Mouse (Mus musculus) thymus, postnatal 0 days (tissue): ENCODE data around the gene Ralgapa1. TPM values are rescaled to one million over a fixed set of nuclear protein-coding genes. Genes with fewer than 3 reads are reported as not detected.
"Not testable (repeated sequence)": the region's sequence is repeated elsewhere in the genome, so short reads cannot be mapped to it uniquely, and the experiment has no call there.

Experiments
- DNase-seq: peaks from one replicate; pipeline ENCODE4 v3.0.0-alpha.2; 2015; ENCODE audit warnings: low spot score
- polyA plus RNA-seq: library from polyadenylated mRNA; unstranded; fragments of >200 nt; fragmentation: Nextera tagmentation; extraction: Ambion mirVana; gene quantifications from 2 replicates; pipeline ENCODE4 v1.2.1, GENCODE M21; 2015

Ralgapa1 gene
- polyA plus RNA-seq, 1 experiment from 2014 or later, result 15.7 TPM

GRCm38 (mm10) chr12:55801131-55801530, 19.8 kb downstream of the Ralgapa1 start:
- DNase-seq, result no peak

- no peak for DNase-seq
Measured at GRCm38 (mm10) chr12:55800144-55800543, 20.8 kb downstream of the Ralgapa1 start.

DNA sequence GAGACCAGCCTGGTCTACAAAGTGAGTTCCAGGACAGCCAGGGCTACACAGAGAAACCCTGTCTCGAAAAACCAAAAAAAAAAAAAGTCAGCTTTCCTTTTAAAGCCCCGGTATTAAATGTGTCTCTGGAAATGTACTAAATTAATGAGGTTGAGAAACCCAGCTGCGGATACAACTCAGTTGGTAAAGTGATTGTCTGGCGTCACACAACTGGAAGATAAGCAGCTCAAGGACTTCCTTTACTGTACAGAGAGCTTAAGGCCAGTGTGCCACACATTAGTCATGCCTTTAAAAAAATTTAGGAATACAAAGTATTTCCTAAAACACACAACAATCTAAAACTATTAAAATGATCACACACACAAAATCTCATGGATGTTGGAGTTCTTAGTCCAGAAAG, 22.2 kb downstream of the Ralgapa1 start:
- DNase-seq, result no peak

DNA sequence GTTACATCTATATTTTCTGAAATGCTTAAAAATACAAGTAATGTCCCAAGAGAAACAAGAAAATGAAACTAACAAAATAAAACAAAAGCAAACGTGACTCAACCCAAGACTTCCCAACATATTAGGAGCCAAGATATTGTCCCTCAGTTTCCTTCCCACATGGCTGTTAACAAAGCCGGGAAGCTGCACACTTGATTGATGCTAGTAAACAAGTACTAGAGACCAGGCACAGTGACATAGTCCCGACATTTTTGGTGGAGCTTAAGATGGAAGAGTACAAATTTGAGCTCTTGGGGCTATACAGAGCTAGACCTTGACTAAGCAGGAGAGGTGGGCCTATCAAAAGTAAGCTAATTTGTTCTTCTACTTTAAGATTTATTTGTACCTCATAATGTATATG, 23.9 kb downstream of the Ralgapa1 start:
- no peak for DNase-seq

DNA sequence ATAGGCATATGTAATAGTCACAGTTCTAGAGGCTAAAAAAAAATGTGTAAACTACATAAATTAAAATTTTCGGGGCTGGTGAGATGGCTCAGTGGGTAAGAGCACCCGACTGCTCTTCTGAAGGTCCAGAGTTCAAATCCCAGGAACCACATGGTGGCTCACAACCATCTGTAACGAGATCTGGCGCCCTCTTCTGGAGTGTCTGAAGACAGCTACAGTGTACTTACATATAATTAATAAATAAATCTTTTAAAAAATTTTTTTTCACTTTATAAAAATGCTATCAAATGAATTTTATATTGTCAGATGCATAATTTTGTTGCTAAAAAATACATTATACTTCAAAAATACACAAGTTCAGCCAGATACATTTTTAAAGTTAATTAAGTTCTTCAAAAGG, 26.5 kb downstream of the Ralgapa1 start:
- DNase-seq, result not testable (repeated sequence)

DNA sequence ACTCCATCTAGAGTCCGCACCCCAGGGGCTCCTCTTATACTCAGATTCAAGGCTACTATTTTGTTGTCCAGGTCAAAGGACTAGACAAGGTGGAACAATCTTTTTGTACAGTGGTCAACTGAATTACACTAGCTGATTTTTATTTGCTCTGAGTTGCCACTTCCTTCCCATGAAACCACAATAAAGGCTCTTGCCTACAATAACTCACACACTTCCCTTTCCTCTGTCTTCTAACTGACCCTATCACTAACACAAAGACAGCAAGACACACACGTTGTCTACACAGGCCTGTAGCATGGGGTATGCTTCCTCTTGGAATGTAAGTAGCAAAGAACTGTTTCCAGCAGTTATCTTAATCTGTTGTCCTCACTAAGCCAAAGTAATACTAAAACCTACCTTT, 35.7 kb downstream of the Ralgapa1 start:
- DNase-seq, result no peak

- DNase-seq, result no peak
Measured at GRCm38 (mm10) chr12:55782662-55783061, 38.3 kb downstream of the Ralgapa1 start.

- peak; percentile 27 for DNase-seq
Measured at GRCm38 (mm10) chr12:55778301-55778700, 42.7 kb downstream of the Ralgapa1 start.

DNA sequence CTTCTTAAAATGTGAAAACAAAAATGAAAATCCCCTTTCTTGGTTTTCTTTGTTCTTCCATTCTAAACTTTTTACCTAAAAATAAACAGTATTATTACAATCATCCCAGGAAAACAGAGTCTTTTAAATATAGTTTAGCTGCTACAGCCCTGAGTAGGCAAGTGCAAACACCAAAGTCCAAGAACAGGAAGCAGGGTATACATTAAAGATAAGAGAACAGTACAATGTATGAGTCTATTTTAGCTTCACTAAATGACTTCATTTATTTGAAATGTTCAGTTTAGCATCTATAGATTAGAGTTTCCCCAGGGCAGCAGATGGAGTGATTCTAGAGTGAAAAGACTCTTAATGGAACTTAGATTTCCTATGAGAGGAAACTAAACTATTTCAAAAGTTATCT, 43.6 kb downstream of the Ralgapa1 start:
- DNase-seq, result no peak

DNA sequence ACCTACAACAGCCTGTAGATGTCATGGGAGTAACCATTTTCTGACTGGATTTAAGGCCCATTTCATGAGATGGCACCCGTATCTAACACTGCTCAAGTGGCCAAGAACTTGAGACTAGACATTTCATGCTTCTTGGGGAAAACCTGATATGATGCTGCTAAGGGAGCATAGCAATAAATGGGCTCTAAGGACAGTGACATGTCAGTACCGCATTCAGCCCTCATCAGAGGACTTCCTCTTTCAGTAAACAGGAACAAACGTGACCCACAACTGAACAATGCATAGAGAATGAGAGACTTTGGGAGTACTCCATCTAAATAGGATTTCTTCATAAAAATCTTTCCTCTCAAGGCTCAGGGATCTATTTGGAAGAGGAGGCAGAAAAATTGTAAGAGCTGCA, 46.7 kb downstream of the Ralgapa1 start:
- DNase-seq, result no peak

DNA sequence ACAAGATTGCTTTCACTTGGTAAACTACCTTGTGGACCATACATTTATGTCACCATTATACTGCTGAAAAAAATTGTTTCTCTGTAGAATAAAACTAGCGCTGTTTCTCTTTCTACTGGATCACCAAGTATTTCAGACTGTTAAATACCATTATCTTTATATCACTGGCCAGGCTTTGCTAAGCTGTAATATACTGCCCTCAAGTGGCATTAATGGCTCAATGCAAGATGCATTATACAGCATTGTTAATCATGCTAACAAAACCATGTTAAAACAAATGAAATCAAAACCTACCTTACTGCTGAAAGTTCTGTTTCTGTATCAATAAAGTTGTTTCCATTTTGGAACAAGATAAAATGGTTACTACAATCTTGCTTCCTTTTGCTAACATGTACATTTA, 100.6 kb downstream of the Ralgapa1 start:
- DNase-seq, result peak; percentile 15

DNA sequence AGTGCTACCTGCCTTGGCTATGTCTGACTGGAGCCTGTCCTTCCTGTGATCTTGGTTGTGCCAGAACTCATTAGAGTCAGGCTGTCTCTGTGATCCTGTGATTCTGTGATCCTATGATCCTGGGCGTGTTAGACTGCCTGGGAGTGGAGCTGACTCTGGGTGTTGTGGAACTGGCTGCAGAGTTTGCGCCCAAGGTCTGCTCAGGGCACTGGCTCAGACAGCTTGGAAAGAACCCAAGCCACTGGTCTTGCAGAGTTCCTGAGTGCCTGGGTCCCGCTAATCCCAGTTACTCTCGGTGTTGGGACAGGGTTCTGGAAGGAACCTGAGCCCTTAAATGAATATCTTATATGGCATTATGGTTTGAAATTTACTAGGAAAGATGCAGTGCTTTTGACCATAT, 115.1 kb downstream of the Ralgapa1 start:
- DNase-seq, result no peak

DNA sequence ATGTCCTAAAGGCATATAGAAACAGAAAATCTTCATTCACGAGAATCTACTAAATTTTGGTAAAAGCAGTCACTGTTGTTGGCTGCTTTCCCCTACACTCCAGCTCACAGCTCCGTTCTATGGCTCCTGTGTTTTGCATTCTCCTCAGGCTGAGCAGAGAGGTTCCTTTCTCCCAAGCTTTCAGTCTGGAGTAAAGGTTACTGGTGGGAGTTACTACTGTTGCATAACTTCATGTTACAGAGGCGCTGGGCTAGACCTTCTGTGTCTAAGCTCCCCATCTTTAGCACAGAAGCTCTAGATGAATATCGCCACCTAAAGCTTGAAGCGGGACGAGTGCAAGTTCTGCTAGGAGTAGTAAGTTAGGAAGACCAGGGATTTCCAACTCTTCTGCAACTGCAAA, 154.3 kb downstream of the Ralgapa1 start:
- no peak for DNase-seq

- DNase-seq, result not testable (repeated sequence)
Measured at GRCm38 (mm10) chr12:55663194-55663593, 157.8 kb downstream of the Ralgapa1 start.

GRCm38 (mm10) chr12:55648011-55648525, 172.9 kb downstream of the Ralgapa1 start:
- no peak for DNase-seq

GRCm38 (mm10) chr12:55626711-55627110, 194.3 kb downstream of the Ralgapa1 start:
- DNase-seq, result no peak

DNA sequence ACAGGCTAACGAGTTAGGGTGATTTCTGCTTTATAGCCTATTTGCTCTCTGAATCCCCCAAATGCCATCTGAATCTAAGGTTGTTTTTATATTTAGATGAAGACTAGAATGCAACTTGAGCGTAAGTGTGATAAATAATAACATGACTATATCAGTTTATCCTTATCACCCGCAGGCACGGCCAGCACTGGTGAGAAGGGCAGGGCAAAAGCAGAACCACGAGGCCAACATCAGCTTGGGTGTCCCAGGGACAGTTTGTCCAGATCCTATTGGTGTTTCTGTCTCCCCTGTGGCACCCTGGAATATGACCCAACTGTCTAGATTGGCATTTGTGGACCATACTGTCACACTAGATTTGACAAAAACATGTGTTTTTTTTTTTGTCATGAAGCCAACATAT, 197.7 kb downstream of the Ralgapa1 start:
- no peak for DNase-seq

DNA sequence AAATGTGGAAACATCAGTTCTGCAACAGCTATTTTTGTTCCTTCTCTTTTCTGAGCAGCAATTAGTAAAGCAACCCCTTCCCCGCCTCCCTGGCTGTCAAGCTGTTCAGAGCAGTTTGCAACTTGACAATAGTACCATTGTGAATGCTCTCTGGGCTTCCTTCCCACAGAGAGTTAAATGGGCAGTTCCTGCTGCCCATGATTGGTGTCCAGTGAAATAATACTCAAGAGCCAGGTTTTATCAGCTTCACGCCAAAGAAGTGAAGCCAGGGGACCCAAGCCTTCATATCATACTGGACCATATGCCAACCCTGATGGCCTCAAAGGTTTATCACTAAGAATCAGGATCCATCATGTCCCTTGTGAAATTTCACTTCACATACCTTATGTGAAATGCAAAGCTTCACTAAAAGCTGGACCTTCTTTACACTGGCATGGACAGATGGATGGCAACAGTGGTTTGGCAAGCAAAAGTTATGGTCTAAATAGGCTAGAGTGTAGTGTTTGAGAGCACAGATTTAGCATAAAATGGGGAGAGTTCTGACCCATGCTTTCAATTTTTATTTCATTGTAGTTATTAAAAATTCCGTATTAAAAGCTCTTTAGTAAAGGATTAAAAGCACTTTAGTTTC, 198.2 kb downstream of the Ralgapa1 start:
- DNase-seq, result no peak

DNA sequence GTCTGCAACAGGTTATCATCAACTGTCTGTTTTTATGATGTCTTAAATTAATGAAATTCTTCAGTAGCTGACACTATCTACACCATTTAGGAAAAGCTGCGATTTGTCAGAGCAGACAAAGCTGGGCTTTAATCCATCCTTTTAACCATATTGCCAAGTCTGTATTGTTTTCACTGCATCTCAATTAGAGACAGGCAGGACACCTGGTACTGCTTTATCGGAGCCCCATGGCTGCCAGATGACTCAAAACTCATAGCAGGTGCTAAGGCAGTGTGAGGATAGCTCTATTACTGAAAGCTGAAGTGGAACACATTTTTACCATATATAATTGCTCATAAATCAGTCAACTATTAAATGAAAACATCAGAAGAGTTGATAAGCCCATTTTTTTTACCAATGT, 200.6 kb downstream of the Ralgapa1 start:
- DNase-seq, result no peak

DNA sequence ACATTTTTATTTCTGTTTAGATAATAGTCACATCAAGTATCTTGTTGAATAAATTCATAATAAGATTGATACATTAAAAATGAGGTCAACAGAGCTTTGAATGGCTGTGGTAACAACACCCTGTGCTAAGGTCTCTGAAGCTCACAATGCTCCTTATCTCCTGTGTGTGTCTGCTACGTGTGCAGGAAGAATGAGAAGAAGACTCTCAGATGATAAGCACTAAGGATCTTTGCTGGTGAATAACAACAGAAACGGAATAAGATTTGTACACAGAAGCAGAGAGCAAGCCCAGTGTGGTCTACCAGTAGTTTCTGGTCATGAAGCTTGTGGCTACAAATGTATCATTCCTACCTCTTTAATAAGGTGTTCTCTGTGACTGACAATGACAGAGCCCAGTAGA, 210.2 kb downstream of the Ralgapa1 start:
- no peak for DNase-seq

DNA sequence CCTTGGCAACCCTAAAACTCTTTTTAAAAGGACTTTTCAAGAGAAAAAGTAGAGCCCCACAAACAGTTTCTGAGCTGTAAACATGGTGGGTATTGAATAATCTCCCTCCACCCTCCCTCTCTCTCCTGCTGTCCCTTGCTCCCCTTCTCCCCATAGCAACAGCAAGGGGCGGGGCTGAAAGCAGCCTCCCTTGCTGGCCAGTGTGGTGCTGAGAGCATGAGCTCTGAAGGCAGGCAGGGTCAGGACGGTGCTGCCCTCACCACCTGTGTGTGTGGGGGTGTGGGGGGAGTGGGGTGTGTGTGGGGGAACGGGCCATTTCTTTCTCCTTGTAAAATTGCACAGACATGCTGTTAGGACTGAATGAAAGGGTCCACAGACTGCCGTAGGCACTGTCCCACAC, 213.1 kb downstream of the Ralgapa1 start:
- no peak for DNase-seq

- DNase-seq, result no peak
Measured at GRCm38 (mm10) chr12:55604411-55604810, 216.6 kb downstream of the Ralgapa1 start.

DNA sequence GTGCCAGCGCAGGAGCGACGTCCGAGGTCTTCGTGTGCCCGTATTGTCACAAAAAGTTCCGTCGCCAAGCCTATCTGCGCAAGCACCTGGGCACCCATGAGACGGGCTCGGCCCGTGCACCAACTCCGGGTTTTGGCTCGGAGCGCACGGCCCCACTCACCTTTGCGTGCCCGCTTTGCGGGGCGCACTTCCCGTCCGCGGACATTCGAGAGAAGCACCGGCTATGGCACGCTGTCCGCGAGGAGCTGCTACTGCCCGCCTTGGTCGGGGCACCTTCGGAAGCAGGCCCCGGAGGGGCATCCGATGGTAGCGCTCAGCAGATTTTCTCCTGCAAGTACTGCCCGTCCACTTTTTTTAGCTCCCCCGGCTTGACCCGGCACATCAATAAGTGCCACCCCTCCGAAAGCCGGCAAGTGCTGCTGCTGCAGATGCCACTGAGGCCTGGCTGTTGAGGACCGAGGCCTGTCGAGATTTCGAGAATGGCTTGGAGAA, 220.4 kb downstream of the Ralgapa1 start:
- no peak for DNase-seq
